Mouse (Mus musculus): ENCODE measurements at regions not wholly inside any gene's neighbourhood (a gene's known extent, or its start where the extent isn't known, plus 50 kb on each side); places are given as distances from the start of the nearest gene placed in this dataset.
A peak's percentile ranks its signal among the peaks of the same experiment; 100 is the strongest.

DNA sequence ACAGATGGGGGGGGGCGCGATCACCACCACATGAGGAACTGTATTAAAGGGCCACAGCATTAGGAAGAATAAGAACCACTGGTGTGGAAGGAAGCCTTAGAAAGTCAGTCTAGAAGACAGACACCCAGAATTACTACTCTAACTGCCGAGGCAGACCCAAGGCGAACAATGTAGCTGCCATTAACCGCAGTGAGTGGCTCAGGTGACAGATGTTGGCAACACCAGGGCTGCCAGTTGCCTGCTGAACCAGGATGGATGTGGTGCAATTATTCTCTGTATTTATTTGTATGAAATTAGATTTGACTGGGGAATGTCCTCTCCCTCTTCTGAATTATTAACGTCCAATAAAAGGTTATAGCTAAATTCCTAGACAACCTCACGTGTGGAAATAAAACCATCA, 124.7 kb downstream of the 4930564D02Rik start:
- H3K9ac ChIP-seq, result no peak overlapping the region
- no peaks in the 10 kb centered on the region for H3K27me3 ChIP-seq
- H3K4me3 ChIP-seq, result no peak overlapping the region
- WGBS, result 71% methylated on average over 7 of the region's 7 CpGs
- H3K4me2 ChIP-seq, result no peak overlapping the region
- H3K9me3 ChIP-seq, result no peaks in the 10 kb centered on the region
- no peak overlapping the region for H3K27ac ChIP-seq (replicated peaks)
- ATAC-seq (ENCODE audit: low FRiP score, low read depth), result no peak
- H3K36me3 ChIP-seq, result no peaks in the 10 kb centered on the region
- 0 out of 2 replicates have a peak, but pooled peaks cover 7% of the 10 kb centered on the region for H3K4me1 ChIP-seq (replicated peaks)

DNA sequence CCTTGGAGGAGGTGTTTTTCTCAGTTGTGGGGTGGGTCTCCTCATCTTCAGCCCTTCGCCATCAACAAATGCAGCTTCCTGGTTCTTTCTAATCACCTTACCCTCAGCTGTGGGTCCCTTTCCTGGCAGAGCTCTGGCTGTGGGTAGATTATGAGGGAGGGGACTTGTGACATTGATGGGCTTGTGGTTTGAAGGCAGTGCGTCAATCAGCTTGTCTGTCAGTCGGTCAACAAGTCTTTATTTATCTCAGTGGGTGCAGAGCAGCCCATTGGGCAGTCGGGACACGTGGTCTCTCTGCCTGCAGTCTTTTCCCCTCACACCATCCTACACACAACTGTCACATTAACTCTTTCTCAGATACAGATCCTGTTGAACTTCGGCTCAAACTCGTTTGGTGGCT, 125.2 kb downstream of the 4930564D02Rik start:
- Histone ChIP-seq H3K9me3 (no peaks in the 10 kb centered on the region), H3K4me1 (replicated peaks) (0 out of 2 replicates have a peak, but pooled peaks cover 7% of the 10 kb centered on the region), H3K4me2 (no peak overlapping the region), H3K27ac (replicated peaks) (no peak overlapping the region), H3K4me3 (no peak overlapping the region), H3K9ac (no peak overlapping the region), H3K36me3 (no peaks in the 10 kb centered on the region), H3K27me3 (no peaks in the 10 kb centered on the region)
- 47% methylated on average over 7 of the region's 7 CpGs for WGBS
- ATAC-seq (ENCODE audit: low FRiP score, low read depth), result no peak; the same call in 1 of the 2 replicates

DNA sequence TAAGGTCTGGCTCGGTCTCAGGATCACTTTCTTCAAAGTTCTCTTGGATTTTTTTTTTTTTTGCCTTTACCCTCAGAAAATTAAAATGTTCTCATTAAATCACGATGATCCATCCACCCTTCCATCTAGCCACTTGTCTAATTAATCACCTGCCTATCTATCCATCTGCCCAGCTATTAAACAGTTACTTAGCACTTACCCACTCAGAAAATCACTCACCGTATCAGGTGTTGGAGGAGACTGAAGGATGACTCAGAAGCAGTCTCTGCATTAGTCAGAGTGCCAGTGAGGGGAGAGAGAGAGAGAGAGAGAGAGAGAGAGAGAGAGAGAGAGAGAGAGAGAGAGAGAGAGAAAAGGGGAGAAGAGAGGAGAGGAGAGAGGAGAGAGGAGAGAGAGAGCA, 134.1 kb downstream of the 4930564D02Rik start:
- Histone ChIP-seq H3K4me2 (no peak overlapping the region), H3K4me3 (no peak overlapping the region), H3K27ac (replicated peaks) (no peak overlapping the region), H3K36me3 (no peaks in the 10 kb centered on the region), H3K9me3 (no peaks in the 10 kb centered on the region), H3K9ac (no peak overlapping the region), H3K4me1 (replicated peaks) (no peaks in the 10 kb centered on the region), H3K27me3 (no peaks in the 10 kb centered on the region)
- ATAC-seq (ENCODE audit: low FRiP score, low read depth), result no peak
- WGBS, result 76% methylated on average over 3 of the region's 3 CpGs

DNA sequence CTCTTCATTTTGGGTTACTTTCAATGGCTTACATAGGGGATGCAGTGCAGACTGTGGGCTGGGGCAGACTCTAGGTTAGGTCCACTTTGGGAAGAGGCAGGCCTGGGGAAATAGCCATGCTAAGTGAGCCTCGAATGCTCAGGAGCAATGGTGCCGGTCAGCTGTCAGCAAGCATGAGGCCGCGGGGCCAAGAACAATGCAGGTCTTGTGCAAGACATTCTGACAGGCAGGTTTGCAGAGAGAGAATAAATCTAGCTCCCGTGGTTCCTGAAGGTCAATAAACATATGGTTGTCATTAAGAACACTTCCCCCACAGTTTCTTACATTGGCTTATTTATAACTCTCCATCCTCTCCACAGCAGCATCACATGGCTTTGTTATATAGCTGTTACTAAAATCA, 142.5 kb downstream of the 4930564D02Rik start:
- Histone ChIP-seq H3K4me1 (replicated peaks) (no peaks in the 10 kb centered on the region), H3K36me3 (no peaks in the 10 kb centered on the region), H3K4me2 (no peak overlapping the region), H3K9me3 (no peaks in the 10 kb centered on the region), H3K4me3 (no peak overlapping the region), H3K27me3 (no peaks in the 10 kb centered on the region), H3K27ac (replicated peaks) (no peak overlapping the region), H3K9ac (no peak overlapping the region)
- no peak for ATAC-seq (ENCODE audit: low FRiP score, low read depth)
- 61% methylated on average over 5 of the region's 5 CpGs for WGBS

DNA sequence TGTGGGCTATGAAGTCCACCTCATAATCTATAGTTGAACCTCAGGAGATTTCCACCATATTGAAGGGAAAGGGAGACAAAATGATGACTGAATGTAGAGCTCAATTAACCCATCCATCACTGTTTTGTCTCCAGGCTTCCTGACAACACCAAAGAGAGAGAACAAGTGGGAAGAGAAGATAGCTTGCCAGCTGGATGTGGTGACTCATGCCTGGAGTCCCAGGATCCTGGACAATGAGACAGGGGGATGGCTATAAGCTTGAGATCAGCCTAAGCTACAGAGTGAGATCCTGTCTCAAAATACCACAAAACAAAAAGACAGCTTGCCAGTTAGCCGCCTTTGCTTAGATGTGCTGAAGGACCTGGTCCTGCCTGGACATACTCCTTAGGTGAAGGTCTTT, 144.4 kb downstream of the 4930564D02Rik start:
- Histone ChIP-seq H3K4me1 (replicated peaks) (no peaks in the 10 kb centered on the region), H3K9ac (no peak overlapping the region), H3K27ac (replicated peaks) (no peak overlapping the region), H3K4me3 (no peak overlapping the region), H3K4me2 (no peak overlapping the region), H3K9me3 (no peaks in the 10 kb centered on the region), H3K27me3 (no peaks in the 10 kb centered on the region), H3K36me3 (no peaks in the 10 kb centered on the region)
- ATAC-seq (ENCODE audit: low FRiP score, low read depth), result no peak
- 94% methylated on average over 1 of the region's 1 CpGs for WGBS

DNA sequence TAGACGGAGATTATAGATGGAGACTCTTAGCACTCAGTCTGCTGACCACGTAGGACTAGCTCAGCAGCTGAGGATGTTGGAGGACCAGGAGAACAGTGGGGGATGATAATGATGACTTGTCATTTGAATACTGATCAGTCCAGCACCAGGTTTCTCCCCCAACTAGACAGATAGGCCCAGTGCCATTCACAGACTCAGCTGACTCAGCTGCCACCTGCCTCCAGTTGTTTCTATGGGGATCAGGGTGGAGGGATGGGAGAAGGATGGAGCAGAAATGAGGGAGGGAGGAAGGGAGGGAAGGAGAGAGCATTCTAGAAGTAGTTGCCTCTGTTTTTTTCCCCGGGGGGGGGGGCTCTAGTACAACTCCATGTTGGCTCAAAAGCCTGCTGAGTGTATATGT, 145.1 kb downstream of the 4930564D02Rik start:
- no peaks in the 10 kb centered on the region for H3K9me3 ChIP-seq
- no peak overlapping the region for H3K9ac ChIP-seq
- no peak overlapping the region for H3K4me3 ChIP-seq
- 67% methylated on average over 3 of the region's 3 CpGs for WGBS
- no peak overlapping the region for H3K4me2 ChIP-seq
- H3K27ac ChIP-seq (replicated peaks), result no peak overlapping the region
- peak; percentile 54; the same call in 1 of the 2 replicates for ATAC-seq (ENCODE audit: low FRiP score, low read depth)
- no peaks in the 10 kb centered on the region for H3K36me3 ChIP-seq
- no peaks in the 10 kb centered on the region for H3K27me3 ChIP-seq
- H3K4me1 ChIP-seq (replicated peaks), result no peaks in the 10 kb centered on the region

DNA sequence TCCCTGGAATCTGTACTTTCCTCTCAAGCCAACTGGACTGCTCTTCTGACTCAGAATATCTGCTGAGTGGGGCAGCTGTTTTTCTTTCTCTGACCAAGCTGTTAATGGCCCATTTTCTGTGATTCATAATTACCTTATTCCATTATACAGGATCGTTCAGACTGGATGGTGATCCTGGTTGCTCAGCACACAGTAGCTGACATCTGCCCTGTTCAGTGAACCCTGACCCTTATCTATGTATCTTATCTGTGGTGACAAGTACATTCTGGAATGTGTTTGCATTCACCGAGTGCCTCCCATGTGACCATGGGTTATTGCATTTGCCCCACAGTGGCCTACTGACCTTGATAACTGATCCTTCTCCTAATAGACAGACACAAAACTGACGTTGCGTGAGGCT, 148.2 kb downstream of the 4930564D02Rik start:
- Histone ChIP-seq H3K4me3 (no peak overlapping the region), H3K9me3 (no peaks in the 10 kb centered on the region), H3K27ac (replicated peaks) (no peak overlapping the region), H3K36me3 (no peaks in the 10 kb centered on the region), H3K27me3 (no peaks in the 10 kb centered on the region), H3K4me2 (no peak overlapping the region), H3K9ac (no peak overlapping the region), H3K4me1 (replicated peaks) (no peaks in the 10 kb centered on the region)
- ATAC-seq (ENCODE audit: low FRiP score, low read depth), result no peak
- 53% methylated on average over 4 of the region's 4 CpGs for WGBS

DNA sequence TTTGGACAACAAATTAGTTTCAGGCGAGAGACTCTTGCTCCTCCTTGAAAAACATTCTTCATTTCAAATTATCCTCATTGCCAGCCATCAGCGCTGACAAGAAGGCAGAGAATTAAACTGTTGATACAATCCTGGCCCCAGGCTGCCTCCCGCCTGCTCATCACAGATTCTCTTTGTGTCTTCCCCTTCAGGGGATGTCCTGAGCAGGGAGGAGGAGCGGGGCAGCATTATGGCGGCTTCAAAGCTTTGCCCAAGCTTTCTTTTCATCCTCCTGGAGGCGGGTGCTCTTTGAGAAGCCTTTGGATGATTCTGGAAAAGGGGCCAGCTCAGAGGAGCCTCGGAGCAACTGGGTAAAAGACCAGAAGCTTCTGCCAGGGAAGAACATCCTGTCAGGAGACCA, 149.1 kb downstream of the 4930564D02Rik start:
- H3K4me2 ChIP-seq, result no peak overlapping the region
- no peaks in the 10 kb centered on the region for H3K27me3 ChIP-seq
- no peak overlapping the region for H3K9ac ChIP-seq
- no peaks in the 10 kb centered on the region for H3K36me3 ChIP-seq
- no peaks in the 10 kb centered on the region for H3K4me1 ChIP-seq (replicated peaks)
- H3K27ac ChIP-seq (replicated peaks), result no peak overlapping the region
- WGBS, result 33% methylated on average over 7 of the region's 7 CpGs
- ATAC-seq (ENCODE audit: low FRiP score, low read depth), result no peak
- H3K9me3 ChIP-seq, result no peaks in the 10 kb centered on the region
- H3K4me3 ChIP-seq, result no peak overlapping the region

DNA sequence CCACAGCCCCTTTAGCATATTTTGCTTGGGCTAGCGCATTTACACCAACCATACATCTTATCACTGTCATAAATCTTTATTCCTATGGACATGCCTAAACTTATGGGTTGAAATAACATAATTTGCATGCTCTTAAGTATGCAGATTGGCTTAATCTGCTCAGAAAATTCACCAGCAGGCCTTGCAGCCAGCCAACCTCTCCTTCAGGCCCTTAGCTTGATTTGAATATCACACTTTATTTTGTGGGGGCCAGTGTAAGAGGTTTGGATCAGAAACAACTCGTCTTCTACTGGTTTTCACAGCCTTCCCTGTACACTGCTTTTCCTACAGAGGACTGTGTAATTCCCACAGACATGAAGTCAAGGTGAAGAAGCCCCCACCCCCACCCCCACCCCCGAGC, 153.0 kb downstream of the 4930564D02Rik start:
- no peak overlapping the region for H3K4me3 ChIP-seq
- ATAC-seq (ENCODE audit: low FRiP score, low read depth), result no peak
- H3K27me3 ChIP-seq, result no peaks in the 10 kb centered on the region
- no peak overlapping the region for H3K9ac ChIP-seq
- no peak overlapping the region for H3K27ac ChIP-seq (replicated peaks)
- no peak overlapping the region for H3K4me2 ChIP-seq
- H3K4me1 ChIP-seq (replicated peaks), result 0 out of 2 replicates have a peak, but pooled peaks cover 3% of the 10 kb centered on the region
- 69% methylated on average over 3 of the region's 3 CpGs for WGBS
- no peaks in the 10 kb centered on the region for H3K36me3 ChIP-seq
- no peaks in the 10 kb centered on the region for H3K9me3 ChIP-seq

DNA sequence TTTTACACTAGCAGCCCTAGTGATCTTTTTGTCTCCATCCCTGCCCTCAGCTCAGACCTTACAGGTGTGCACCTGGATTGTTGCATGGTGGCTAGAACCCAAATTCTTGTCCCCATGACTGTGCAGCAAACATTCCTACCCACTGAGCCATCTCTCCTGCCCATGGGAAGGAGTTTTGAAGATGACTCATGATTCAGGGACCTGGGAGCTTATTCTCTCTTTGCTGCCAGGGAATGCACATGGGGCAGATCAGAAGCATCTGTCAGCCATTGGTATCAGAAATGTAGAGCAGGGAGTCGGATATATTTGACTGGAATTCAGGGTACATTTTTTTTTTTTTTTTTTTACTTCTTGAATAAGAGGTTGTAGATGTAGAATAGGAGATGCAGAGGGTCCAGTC, 154.0 kb downstream of the 4930564D02Rik start:
- no peaks in the 10 kb centered on the region for H3K36me3 ChIP-seq
- H3K4me1 ChIP-seq (replicated peaks), result 0 out of 2 replicates have a peak, but pooled peaks cover 3% of the 10 kb centered on the region
- H3K4me2 ChIP-seq, result no peak overlapping the region
- no peak overlapping the region for H3K27ac ChIP-seq (replicated peaks)
- H3K27me3 ChIP-seq, result no peaks in the 10 kb centered on the region
- no peak for ATAC-seq (ENCODE audit: low FRiP score, low read depth)
- no peak overlapping the region for H3K4me3 ChIP-seq
- no peak overlapping the region for H3K9ac ChIP-seq
- H3K9me3 ChIP-seq, result no peaks in the 10 kb centered on the region
- WGBS, result 90% methylated on average over 1 of the region's 1 CpGs

DNA sequence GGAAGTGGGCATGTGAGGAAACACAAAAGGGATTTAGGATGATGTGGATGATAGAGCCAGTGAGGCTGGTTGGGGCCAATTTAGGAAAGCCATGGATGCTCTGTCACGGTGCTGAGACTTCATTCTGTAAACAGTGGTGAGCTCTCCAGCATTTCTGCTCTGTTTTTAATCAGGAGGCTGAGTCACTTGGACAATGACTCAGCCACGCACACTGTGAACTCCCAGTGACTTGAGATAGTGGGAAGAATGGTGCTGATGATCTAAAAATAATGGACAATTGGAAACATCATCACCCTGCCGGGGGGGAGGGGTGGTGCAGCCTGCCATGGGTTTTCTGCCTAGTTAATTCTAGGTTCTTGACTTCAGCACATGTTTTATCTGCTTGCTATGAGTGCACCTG, 156.3 kb downstream of the 4930564D02Rik start:
- Histone ChIP-seq H3K9me3 (no peaks in the 10 kb centered on the region), H3K36me3 (no peaks in the 10 kb centered on the region), H3K4me2 (no peak overlapping the region), H3K4me1 (replicated peaks) (0 out of 2 replicates have a peak, but pooled peaks cover 3% of the 10 kb centered on the region), H3K9ac (no peak overlapping the region), H3K27me3 (no peaks in the 10 kb centered on the region), H3K4me3 (no peak overlapping the region), H3K27ac (replicated peaks) (no peak overlapping the region)
- no peak for ATAC-seq (ENCODE audit: low FRiP score, low read depth)
- WGBS, result 80% methylated on average over 3 of the region's 3 CpGs

DNA sequence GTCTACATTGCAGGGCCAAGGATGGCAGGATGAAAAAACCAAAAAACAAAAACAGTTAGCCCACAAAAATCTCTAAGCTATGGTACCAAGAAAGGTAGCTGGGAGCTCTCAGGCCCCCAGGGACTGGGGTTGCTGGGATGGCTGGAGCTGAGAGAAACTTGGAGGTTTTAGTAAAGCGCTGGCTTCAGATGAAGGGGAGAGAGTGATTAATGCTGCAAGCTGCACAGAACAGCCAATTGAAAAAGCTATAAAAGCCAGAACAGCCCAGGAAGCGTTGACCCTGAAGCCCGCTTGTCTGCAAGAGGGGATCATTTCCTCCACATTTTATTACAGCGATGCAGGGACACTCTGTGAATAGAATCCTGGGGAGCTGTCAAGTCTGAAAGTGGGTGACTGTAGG, 157.0 kb downstream of the 4930564D02Rik start:
- 37% methylated on average over 4 of the region's 4 CpGs for WGBS
- ATAC-seq (ENCODE audit: low FRiP score, low read depth), result no peak

DNA sequence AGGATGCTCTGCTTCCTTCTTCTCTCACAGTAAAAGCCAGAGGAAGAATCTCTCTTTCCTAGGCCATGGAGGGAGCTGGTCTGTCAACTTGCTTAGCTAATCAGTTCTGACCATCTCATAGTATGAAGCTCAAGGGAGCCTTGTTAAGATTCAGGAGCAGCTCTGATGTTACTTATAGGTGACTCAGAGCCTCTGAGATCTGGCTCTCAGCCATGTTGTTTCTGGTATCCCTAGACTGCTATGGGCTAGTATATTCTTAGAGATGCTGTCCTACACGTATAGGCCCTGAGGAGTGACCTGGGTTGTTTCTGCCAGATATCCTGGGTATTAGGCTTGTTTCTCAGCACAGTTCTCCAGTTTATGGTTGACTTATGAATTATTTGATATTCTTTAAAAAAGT, 160.9 kb downstream of the 4930564D02Rik start:
- H3K4me1 ChIP-seq (replicated peaks), result 0 out of 2 replicates have a peak, but pooled peaks cover 3% of the 10 kb centered on the region
- no peak overlapping the region for H3K4me2 ChIP-seq
- 88% methylated on average over 1 of the region's 1 CpGs for WGBS
- no peak overlapping the region for H3K27ac ChIP-seq (replicated peaks)
- no peak for ATAC-seq (ENCODE audit: low FRiP score, low read depth)
- H3K4me3 ChIP-seq, result no peak overlapping the region
- H3K36me3 ChIP-seq, result no peaks in the 10 kb centered on the region
- H3K27me3 ChIP-seq, result no peaks in the 10 kb centered on the region
- no peaks in the 10 kb centered on the region for H3K9me3 ChIP-seq
- H3K9ac ChIP-seq, result no peak overlapping the region

More for the DNA sequence above, 157.0 kb downstream of the 4930564D02Rik start:
- H3K27me3 ChIP-seq, result no peaks in the 10 kb centered on the region
- H3K9me3 ChIP-seq, result no peaks in the 10 kb centered on the region
- no peak overlapping the region for H3K4me2 ChIP-seq
- H3K4me3 ChIP-seq, result no peak overlapping the region
- 0 out of 2 replicates have a peak, but pooled peaks cover 3% of the 10 kb centered on the region for H3K4me1 ChIP-seq (replicated peaks)
- no peaks in the 10 kb centered on the region for H3K36me3 ChIP-seq
- no peak overlapping the region for H3K9ac ChIP-seq
- H3K27ac ChIP-seq (replicated peaks), result no peak overlapping the region

All from hindbrain, embryonic 15.5 days (tissue).